Mouse (Mus musculus): ENCODE measurements around the gene Popdc3.

- TF ChIP-seq CTCF (IDR thresholded peaks at IDR 0.05; ENCODE audit: control insufficient read depth, insufficient read depth, low read length): no peak
- no peak for TF ChIP-seq POLR2A (IDR thresholded peaks at IDR 0.05; ENCODE audit: borderline replicate concordance, control insufficient read depth, low read depth, low read length)
Observed at GRCm38 (mm10) chr10:45194531-45194930, 16.6 kb downstream of the Popdc3 start.

All from bone marrow, adult 2 months (tissue).